Mouse (Mus musculus): ENCODE results near the gene Ctsh.
"Not testable (repeated sequence)": the region's sequence is repeated elsewhere in the genome, so short reads cannot be mapped to it uniquely, and the experiment has no call there.

Gene Ctsh

GRCm38 (mm10) chr9:90053852-90054251 is at the start of gene Ctsh:
Gene Ctsh (plus strand): TSS chr9:90054152.
- in situ Hi-C loops (cut with MboI): no loop called here

GRCm38 (mm10) chr9:90006432-90006831 is 47.5 kb upstream of the Ctsh start:
- in situ Hi-C loops (cut with MboI): no loop called here

- in situ Hi-C loops (cut with MboI): no loop called here
Observed at GRCm38 (mm10) chr9:90007094-90007493, 46.9 kb upstream of the Ctsh start.

DNA sequence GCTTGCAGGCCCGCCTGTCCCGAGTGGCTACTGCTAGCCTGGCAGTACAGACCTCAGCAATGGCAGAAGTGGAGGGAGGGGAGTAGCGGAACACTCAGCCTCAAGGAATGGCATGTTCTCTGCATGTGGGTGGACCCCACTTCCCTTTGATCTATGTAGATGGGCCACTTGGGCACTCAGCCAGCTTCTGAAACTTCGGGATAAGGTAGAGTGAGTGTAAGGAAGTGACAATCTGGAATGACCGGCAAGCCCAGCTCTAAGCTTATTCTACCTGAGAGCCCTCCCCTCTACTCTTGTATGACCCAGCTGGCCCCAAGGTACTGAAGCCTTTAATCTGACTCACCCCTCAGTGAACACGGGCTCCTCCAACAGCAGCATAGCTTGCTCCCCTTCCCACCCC is 45.8 kb upstream of the Ctsh start:
- in situ Hi-C loops (cut with MboI): no loop called here

DNA sequence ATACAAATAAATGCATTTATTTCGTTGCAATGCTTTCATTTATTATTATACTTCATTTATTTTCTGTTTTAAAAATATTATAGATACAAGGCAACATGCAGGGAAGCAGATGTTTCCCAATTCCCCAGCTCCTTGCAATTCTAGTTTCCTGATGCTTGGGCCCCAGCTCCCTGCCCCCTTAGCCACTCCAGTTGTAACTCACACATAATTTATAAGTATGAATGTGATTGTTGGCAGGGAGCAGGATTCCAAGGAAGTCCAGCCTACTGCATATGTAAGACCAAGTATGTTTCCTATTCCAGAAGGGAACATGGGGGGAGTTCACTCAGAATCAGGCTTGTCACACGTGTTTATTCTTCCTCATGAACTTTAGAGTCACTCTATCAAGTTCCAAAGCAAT is 42.1 kb upstream of the Ctsh start:
- in situ Hi-C loops (cut with MboI): no loop called here

DNA sequence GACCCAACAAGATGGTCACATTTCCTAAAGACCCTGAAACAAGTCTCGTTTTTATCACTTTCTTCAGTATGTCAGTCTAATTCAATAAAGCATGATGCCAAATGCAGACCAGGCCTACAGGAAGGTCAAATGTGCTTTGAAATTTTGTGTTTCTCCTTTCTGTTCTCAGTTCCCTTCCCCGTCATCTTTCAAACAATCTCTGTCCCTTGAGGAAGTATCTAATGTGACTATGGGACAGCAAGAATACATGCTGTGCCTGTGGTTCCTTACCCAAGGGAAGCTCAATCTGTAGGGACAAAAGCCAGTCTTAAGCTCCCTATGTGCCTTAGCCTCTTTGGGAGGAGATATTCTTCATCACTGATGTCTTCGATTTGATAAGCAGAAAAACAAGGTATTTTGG is 39.3 kb upstream of the Ctsh start:
- in situ Hi-C loops (cut with MboI): no loop called here

GRCm38 (mm10) chr9:90016204-90016603 is 37.7 kb upstream of the Ctsh start:
- in situ Hi-C loops (cut with MboI): no loop called here

- in situ Hi-C loops (cut with MboI): no loop called here
Observed at GRCm38 (mm10) chr9:90020866-90021265, 33.1 kb upstream of the Ctsh start.

DNA sequence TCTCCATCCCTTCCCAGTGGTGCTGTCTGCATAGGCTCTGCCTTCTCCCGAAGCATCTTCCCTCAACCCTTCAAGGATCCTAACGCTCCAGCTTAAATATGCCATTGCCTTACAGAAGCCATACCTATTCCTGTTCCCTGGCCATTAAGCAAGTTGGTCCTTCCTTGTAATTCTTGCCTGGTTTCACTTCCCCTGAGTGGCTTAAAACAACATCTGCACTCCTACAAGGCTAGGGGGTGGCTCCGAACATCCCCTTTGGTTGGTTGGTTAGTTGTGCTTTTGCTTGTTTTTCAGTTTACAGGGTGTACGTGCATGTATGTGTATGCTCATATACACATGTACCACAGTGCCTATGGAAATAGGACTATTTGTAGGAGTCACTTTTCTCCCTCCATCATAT is 32.5 kb upstream of the Ctsh start:
- in situ Hi-C loops (cut with MboI): no loop called here

DNA sequence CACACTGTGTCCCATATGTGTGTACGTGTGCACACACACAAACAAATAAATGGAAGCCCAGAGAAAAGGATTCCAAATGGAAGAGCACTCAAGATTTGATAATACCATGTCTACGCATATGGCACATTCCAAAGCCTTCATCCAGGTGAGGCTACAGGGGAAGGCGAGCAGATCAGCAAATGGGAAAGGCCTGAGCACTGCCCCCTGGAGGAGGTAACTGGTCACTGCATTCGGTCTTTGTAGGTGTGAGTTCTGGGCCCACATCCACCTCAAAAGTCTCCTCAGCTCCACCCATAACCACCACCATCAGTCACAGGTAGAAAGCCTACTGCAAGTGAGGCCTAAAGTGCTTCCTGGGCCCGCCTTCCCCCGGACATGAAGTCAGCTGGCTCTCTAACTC is 26.2 kb upstream of the Ctsh start:
- in situ Hi-C loops (cut with MboI): no loop called here

GRCm38 (mm10) chr9:90033922-90034321 is 20.0 kb upstream of the Ctsh start:
- in situ Hi-C loops (cut with MboI): no loop called here

GRCm38 (mm10) chr9:90035168-90035567 is 18.8 kb upstream of the Ctsh start:
- in situ Hi-C loops (cut with MboI): no loop called here

DNA sequence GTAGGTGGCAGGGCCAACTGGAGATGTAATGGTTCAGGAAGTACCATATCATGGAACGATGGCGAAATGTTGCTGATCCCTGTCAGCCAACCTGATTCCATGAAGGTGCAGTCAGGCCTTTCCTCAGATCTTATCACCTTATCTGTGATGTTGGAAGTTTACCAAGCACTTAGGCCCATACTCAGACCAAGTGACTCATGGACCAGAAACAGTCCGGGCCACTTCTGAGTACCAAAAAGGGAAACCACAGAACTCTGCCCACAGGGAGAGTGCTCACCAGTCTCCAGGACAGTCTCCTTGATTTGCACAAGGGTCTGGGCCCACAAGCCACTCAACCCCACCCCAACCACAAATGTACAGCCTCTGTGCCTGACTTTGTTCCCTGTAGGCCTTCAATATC is 18.2 kb upstream of the Ctsh start:
- in situ Hi-C loops (cut with MboI): no loop called here

GRCm38 (mm10) chr9:90036313-90036712 is 17.6 kb upstream of the Ctsh start:
- in situ Hi-C loops (cut with MboI): no loop called here

DNA sequence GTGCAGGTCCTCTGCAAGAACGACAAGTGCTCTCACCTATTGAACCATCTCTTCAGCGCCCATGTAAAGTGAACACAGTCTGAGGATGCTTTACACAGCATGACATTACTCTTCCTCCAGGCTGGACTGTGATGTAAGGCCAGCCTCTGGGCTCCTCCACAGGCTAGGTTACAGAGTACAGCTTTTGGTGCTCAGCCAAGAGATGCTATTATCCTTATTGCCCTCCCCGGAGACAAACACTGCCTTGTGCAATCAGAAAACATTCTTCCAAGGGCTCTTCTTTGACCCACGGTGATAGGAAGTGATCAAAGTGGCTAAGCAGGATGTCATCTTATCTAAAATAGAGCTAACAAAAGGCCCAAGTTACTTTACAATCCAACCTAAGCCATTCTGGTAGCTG is 15.4 kb upstream of the Ctsh start:
- in situ Hi-C loops (cut with MboI): no loop called here

DNA sequence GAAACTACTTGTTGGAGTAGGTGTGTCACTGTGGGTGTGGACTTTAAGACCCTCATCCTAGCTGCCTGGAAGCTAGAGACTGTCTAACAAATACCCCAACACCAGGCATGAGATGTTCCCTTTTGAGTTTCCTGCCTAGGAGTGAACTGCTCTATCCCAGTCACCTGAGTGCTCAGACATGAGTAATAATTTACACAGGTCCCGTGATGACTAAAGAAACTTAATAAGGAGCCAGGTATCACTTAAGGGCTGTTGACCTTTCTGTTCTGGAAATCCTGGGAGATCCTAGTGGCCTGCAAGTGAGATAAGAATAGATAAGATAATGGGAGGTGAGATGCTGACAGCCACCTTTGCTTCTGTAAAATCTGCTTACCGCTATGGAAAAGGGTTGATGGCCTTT is 13.0 kb upstream of the Ctsh start:
- in situ Hi-C loops (cut with MboI): no loop called here

DNA sequence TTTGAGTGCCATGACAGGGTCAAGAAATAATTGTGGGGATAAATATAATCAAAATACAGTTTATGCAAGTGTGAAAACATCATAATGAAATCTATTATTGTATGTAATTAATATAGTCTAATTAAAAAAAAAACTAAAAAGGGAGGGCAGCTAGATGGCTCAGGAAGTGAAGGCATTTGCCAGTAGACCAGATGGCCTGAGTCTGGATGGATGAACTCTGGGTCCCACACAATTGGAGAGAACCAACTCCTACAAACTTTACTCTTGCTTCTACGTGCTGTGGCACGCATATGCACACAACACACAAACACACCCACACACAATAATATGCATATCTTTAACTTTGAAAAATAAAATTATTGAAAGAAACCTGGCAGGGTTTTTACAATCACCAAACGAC is 12.4 kb upstream of the Ctsh start:
- in situ Hi-C loops (cut with MboI): no loop called here

- in situ Hi-C loops (cut with MboI): not testable (repeated sequence)
Observed at GRCm38 (mm10) chr9:90042906-90043305, 11.0 kb upstream of the Ctsh start.

DNA sequence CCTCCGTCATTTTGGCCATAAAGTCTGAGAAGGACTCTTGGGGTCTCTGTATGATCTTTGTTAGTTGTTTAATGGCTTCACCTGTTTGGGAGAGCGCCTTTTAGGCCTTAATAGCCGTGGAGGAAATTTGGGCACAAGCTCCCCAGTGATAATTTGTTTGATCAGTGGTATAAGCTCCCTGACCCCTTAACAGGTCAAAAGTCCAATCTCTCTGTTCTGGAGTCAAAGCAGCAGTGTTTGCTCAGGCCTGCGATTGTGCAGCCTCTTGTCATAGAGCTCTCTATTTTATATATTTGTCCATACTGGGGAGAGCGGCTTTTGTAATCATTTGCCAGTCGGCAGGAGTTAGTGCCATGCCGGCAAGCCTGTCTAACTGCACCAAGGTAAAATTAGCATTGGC is 8.8 kb upstream of the Ctsh start:
- in situ Hi-C loops (cut with MboI): no loop called here

DNA sequence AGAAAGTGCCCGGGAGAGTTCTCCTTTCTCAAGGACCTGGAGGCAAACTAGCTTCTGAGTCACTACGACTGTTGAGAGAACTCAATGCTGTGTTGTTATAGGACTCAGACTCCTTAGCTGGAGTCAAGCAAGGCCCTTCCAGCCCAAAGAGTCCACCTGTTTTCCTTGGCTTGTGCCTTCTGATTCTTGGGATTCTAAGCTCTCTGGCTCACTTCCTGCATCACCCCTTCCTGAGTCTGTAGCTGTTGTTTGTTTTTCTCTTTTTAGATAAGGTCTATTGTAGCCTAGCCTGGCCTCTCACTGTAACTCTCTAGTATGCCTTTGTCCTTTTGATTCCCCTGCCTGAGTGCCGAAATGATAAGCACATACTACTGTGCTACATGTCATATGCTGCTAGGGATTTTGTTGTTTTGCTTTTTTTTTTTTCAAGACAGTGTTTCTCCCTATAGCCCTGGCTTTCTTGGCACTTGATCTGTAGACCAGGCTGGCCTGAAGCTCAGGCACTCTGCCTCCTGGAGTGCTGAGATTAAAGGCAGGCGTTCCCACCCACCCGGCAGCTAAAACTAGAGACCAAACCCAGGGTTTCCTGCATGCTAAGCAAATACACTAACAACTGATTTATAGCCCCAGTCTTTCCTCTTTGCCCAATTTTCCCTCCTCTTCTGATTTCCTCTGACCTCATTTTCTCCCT is 5.9 kb upstream of the Ctsh start:
- in situ Hi-C loops (cut with MboI): no loop called here

DNA sequence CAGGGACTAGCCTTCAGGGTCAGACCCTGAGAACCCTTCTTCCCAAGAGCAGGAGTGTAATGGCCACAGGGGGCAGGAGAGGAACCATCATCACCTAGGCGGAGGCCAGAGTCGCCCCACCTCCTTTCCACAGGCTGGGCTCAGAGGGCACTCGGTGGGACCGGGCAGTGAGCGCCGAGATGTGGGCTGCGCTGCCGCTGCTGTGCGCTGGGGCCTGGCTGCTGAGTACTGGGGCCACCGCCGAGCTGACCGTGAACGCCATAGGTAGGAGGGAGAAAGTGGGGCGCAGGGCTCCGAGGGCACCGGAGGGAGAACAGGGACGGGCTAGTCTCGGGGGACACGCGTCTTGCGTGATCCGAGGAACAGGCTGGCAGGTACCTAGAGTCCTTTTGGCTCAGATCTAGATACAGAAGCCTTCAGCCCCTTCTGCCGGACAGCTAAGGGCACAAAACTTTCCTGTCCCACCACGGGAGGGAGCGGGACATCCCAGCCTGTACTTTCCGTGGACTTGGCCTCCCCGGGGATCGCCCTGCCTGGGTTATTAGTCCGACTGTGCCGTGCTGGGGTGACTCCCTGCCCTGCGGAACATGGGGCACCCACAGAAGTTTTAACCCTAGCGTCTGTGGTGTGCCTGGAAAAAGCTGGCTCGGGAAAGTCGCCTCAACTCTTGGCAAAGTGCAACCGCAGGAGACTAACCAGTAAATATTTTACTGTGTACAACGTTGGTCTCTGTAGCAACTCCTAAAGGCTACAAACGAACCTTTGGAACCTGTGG is 606 bp downstream of the Ctsh start:
- in situ Hi-C loops (cut with MboI): no loop called here

GRCm38 (mm10) chr9:90055409-90055808 is 1.5 kb downstream of the Ctsh start:
- in situ Hi-C loops (cut with MboI): no loop called here

- in situ Hi-C loops (cut with MboI): no loop called here
Observed at GRCm38 (mm10) chr9:90055911-90056310, 2.0 kb downstream of the Ctsh start.

DNA sequence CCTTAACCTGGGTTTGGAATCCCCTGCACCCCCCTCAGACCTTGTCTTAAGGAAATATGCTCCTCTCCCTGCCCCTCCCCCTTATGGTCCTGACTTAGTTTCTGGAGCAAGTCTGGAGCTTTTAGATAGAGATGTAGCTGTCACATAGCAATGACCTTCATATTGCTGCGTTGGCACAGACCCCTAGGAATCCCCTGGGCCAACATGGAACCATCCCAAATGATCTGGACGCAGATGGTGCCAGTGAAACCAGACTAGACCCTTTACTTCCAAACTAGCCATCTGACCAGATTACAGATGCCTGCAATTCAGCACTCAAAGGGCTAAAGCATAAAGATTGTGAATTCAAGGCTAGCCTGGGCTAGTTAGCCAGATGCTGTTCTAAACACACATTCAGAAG is 2.8 kb downstream of the Ctsh start:
- in situ Hi-C loops (cut with MboI): no loop called here

Data from mature B cell (primary cell).